Mouse (Mus musculus): Measurements from ENCODE around the gene Bag6. TPM values are rescaled to one million over a fixed set of nuclear protein-coding genes. Genes with fewer than 3 reads are reported as not detected.

The Bag6 gene
- polyA plus RNA-seq (2015; fragmentation: Nextera tagmentation; extraction: Ambion mirVana), result 41.2 and 48.4 TPM in 2 replicates

DNA sequence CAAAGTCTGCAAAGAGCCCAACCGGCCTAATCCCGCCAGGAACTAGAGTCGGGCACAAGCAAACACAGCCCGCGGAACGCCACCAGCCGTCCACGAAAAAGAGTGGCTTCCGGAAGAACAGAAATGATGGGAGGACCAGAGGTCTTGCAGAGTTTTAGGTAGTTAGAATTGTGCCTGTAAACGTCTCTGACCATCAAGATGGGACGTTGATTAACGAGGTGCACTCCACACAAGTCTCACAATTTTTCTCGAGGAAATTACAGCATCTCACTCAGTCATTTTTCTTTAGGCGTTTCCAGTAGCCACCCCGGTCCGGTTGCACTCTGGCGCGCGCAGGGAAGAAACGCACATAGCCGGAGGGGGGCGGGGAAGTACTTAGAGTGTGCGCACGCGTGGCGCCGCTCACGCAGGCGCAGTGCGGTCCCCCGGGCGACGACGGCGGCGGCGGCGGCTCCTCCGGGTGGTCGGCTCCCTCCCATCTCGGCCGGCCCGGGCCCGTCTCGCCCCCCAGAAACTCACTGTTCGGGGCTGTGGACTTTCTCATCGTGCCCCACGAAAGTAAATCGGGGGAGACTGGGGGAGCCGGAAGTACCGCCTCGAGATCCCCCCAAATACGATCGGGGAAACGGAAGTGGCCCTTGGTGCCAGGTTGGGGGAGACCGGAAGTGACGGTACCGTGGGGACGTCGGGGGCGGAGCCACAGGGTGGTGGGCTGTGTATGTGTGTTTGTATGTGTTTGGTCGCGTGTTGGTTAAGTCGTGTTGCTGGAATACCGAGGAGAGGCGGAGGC, at the start of gene Bag6:
Gene Bag6 (plus strand): TSS at position 378 of the 790 bp plus-strand sequence.
- peak; percentile 96 for ATAC-seq (ENCODE audit: insufficient read depth, low FRiP score)
- H3K36me3 ChIP-seq (ENCODE audit: control insufficient read depth, insufficient read depth, low read length), result no peaks in the 10 kb centered on the region

GRCm38 (mm10) chr17:35085208-35085865, 49.6 kb upstream of the Bag6 start, which contains the start of gene Ly6g6f:
Gene Ly6g6f, minus strand, starts transcription at chr17:35085610.
- 62% methylated on average over 7 of the region's 7 CpGs for WGBS
- ATAC-seq (ENCODE audit: insufficient read depth, low FRiP score), result no peak
- H3K27ac ChIP-seq (ENCODE audit: low read length), result no peak within 1 kb of the TSS

More for the DNA sequence above, at the start of gene Bag6:
- H3K27ac ChIP-seq (ENCODE audit: low read length), result peak within 1 kb of the TSS; percentile 97
- H3K9ac ChIP-seq (ENCODE audit: low read length), result peak within 1 kb of the TSS; percentile 89
- H3K4me1 ChIP-seq (ENCODE audit: control insufficient read depth, insufficient read depth, low read length), result peaks cover 14% of the 10 kb centered on the region
- peak within 1 kb of the TSS; percentile 77 for H3K4me3 ChIP-seq (replicated peaks; ENCODE audit: low read length)
- under 1% methylated on average over 66 of the region's 66 CpGs for WGBS
- peak within 1 kb of the TSS; percentile 90 for H3K4me2 ChIP-seq (ENCODE audit: low read depth, low read length)
- H3K9me3 ChIP-seq (replicated peaks; ENCODE audit: control insufficient read depth, low read length), result no peaks in the 10 kb centered on the region
- H3K27me3 ChIP-seq (ENCODE audit: control insufficient read depth, insufficient read depth, low read length), result no peaks in the 10 kb centered on the region

GRCm38 (mm10) chr17:35088151-35088550, 46.8 kb upstream of the Bag6 start:
- WGBS, result 59% methylated on average over 2 of the region's 2 CpGs
- H3K9ac ChIP-seq (ENCODE audit: low read length), result no peak overlapping the region

More at GRCm38 (mm10) chr17:35085208-35085865, 49.6 kb upstream of the Bag6 start, which contains the start of gene Ly6g6f:
- Histone ChIP-seq H3K4me1 (ENCODE audit: control insufficient read depth, insufficient read depth, low read length) (peaks cover 4% of the 10 kb centered on the region), H3K27me3 (ENCODE audit: control insufficient read depth, insufficient read depth, low read length) (no peaks in the 10 kb centered on the region), H3K9ac (ENCODE audit: low read length) (no peak within 1 kb of the TSS), H3K36me3 (ENCODE audit: control insufficient read depth, insufficient read depth, low read length) (no peaks in the 10 kb centered on the region), H3K4me2 (ENCODE audit: low read depth, low read length) (no peak within 1 kb of the TSS), H3K9me3 (replicated peaks; ENCODE audit: control insufficient read depth, low read length) (no peaks in the 10 kb centered on the region), H3K4me3 (replicated peaks; ENCODE audit: low read length) (no peak within 1 kb of the TSS)

GRCm38 (mm10) chr17:35088825-35089644, 45.9 kb upstream of the Bag6 start, which contains the start of gene Abhd16a:
Gene Abhd16a, plus strand, starts transcription at chr17:35089263.
- Histone ChIP-seq H3K9me3 (replicated peaks; ENCODE audit: control insufficient read depth, low read length) (no peaks in the 10 kb centered on the region), H3K36me3 (ENCODE audit: control insufficient read depth, insufficient read depth, low read length) (peaks cover 12% of the 10 kb centered on the region; the same call in 1 of the 2 replicates)
- WGBS, result 3% methylated on average over 62 of the region's 67 CpGs

More at GRCm38 (mm10) chr17:35088151-35088550, 46.8 kb upstream of the Bag6 start:
- Histone ChIP-seq H3K4me2 (ENCODE audit: low read depth, low read length) (no peak overlapping the region), H3K27me3 (ENCODE audit: control insufficient read depth, insufficient read depth, low read length) (no peaks in the 10 kb centered on the region), H3K9me3 (replicated peaks; ENCODE audit: control insufficient read depth, low read length) (no peaks in the 10 kb centered on the region), H3K4me3 (replicated peaks; ENCODE audit: low read length) (no peak overlapping the region), H3K27ac (ENCODE audit: low read length) (no peak overlapping the region), H3K36me3 (ENCODE audit: control insufficient read depth, insufficient read depth, low read length) (peaks cover 12% of the 10 kb centered on the region; the same call in 1 of the 2 replicates), H3K4me1 (ENCODE audit: control insufficient read depth, insufficient read depth, low read length) (peaks cover 4% of the 10 kb centered on the region)
- no peak for ATAC-seq (ENCODE audit: insufficient read depth, low FRiP score)

GRCm38 (mm10) chr17:35090166-35090932, 44.6 kb upstream of the Bag6 start:
- peaks cover 12% of the 10 kb centered on the region; the same call in 1 of the 2 replicates for H3K36me3 ChIP-seq (ENCODE audit: control insufficient read depth, insufficient read depth, low read length)
- peak overlapping the region; percentile 67 for H3K4me3 ChIP-seq (replicated peaks; ENCODE audit: low read length)
- peak overlapping the region; percentile 97; the same call in 1 of the 2 replicates for H3K27ac ChIP-seq (ENCODE audit: low read length)
- H3K9me3 ChIP-seq (replicated peaks; ENCODE audit: control insufficient read depth, low read length), result no peaks in the 10 kb centered on the region
- H3K27me3 ChIP-seq (ENCODE audit: control insufficient read depth, insufficient read depth, low read length), result no peaks in the 10 kb centered on the region
- H3K4me1 ChIP-seq (ENCODE audit: control insufficient read depth, insufficient read depth, low read length), result peaks cover 4% of the 10 kb centered on the region
- peak overlapping the region; percentile 75 for H3K4me2 ChIP-seq (ENCODE audit: low read depth, low read length)
- no peak for ATAC-seq (ENCODE audit: insufficient read depth, low FRiP score)
- peak overlapping the region; percentile 93 for H3K9ac ChIP-seq (ENCODE audit: low read length)
- WGBS, result 59% methylated on average over 8 of the region's 8 CpGs

More at GRCm38 (mm10) chr17:35088825-35089644, 45.9 kb upstream of the Bag6 start, which contains the start of gene Abhd16a:
- peak within 1 kb of the TSS; percentile 93 for H3K9ac ChIP-seq (ENCODE audit: low read length)
- H3K4me1 ChIP-seq (ENCODE audit: control insufficient read depth, insufficient read depth, low read length), result peaks cover 4% of the 10 kb centered on the region
- peak; percentile 99 for ATAC-seq (ENCODE audit: insufficient read depth, low FRiP score)
- H3K27ac ChIP-seq (ENCODE audit: low read length), result peak within 1 kb of the TSS; percentile 97
- H3K4me3 ChIP-seq (replicated peaks; ENCODE audit: low read length), result peak within 1 kb of the TSS; percentile 67
- no peaks in the 10 kb centered on the region for H3K27me3 ChIP-seq (ENCODE audit: control insufficient read depth, insufficient read depth, low read length)
- peak within 1 kb of the TSS; percentile 75 for H3K4me2 ChIP-seq (ENCODE audit: low read depth, low read length)

GRCm38 (mm10) chr17:35092403-35093198, 42.4 kb upstream of the Bag6 start:
- H3K27ac ChIP-seq (ENCODE audit: low read length), result no peak overlapping the region
- peaks cover 4% of the 10 kb centered on the region for H3K4me1 ChIP-seq (ENCODE audit: control insufficient read depth, insufficient read depth, low read length)
- no peak overlapping the region for H3K9ac ChIP-seq (ENCODE audit: low read length)
- H3K27me3 ChIP-seq (ENCODE audit: control insufficient read depth, insufficient read depth, low read length), result no peaks in the 10 kb centered on the region
- H3K36me3 ChIP-seq (ENCODE audit: control insufficient read depth, insufficient read depth, low read length), result peaks cover 19% of the 10 kb centered on the region; the same call in 1 of the 2 replicates
- no peak overlapping the region for H3K4me3 ChIP-seq (replicated peaks; ENCODE audit: low read length)
- no peak overlapping the region for H3K4me2 ChIP-seq (ENCODE audit: low read depth, low read length)
- no peaks in the 10 kb centered on the region for H3K9me3 ChIP-seq (replicated peaks; ENCODE audit: control insufficient read depth, low read length)
- no peak for ATAC-seq (ENCODE audit: insufficient read depth, low FRiP score)
- 90% methylated on average over 14 of the region's 14 CpGs for WGBS

DNA sequence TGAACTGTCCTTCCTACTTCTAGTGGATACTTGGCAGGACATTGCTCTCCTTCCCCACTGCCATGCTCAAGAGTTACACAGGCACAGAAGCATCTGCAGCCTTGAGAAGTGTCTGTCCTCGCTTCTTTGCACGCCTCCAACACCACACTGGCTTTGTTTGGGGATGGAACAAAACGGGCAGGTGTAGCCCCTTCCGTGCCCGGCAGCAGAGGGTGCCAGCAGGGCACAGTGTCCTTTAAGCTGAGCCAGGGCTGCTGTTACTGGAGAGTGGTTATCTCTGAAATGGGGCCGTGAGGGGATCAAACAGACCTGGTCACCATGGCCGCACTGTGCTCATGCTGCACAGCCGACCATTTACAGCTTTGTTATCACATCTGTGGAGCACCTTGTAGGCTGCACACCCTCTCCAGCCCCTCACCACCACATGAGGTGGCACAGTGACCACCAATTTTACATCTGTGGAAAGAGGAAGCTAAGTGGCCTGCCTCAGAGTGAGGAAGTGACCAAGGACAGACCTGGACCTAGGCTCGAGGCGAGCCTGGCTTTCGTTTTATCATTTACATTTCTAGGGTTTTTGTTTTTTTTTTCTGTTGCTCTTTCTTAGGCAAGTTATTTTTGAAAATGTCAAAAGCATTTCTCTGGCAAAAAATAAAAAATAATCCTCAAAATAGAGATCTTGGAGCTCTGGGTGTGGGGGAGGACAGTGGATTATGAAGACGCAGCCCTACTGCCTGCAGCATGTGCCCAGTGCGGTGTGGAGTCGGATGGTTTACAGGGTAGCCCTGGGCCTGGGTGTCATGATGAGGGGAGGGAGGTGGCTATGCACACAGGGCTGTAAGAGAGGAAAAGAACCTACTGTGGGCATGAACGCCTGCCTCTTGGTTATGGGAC, 40.3 kb upstream of the Bag6 start:
- Histone ChIP-seq H3K9me3 (replicated peaks; ENCODE audit: control insufficient read depth, low read length) (no peaks in the 10 kb centered on the region), H3K4me2 (ENCODE audit: low read depth, low read length) (no peak overlapping the region), H3K9ac (ENCODE audit: low read length) (no peak overlapping the region), H3K4me3 (replicated peaks; ENCODE audit: low read length) (no peak overlapping the region), H3K27ac (ENCODE audit: low read length) (no peak overlapping the region), H3K4me1 (ENCODE audit: control insufficient read depth, insufficient read depth, low read length) (peaks cover 4% of the 10 kb centered on the region), H3K27me3 (ENCODE audit: control insufficient read depth, insufficient read depth, low read length) (no peaks in the 10 kb centered on the region), H3K36me3 (ENCODE audit: control insufficient read depth, insufficient read depth, low read length) (peaks cover 23% of the 10 kb centered on the region; the same call in 1 of the 2 replicates)
- no peak for ATAC-seq (ENCODE audit: insufficient read depth, low FRiP score)
- 87% methylated on average over 15 of the region's 15 CpGs for WGBS

Data from stomach, embryonic 16.5 days (tissue).